Mouse (Mus musculus): ENCODE results near the gene Slc6a5. TPM values are rescaled to one million over a fixed set of nuclear protein-coding genes. Genes with fewer than 3 reads are reported as not detected.
"Not testable (repeated sequence)": the region's sequence is repeated elsewhere in the genome, so short reads cannot be mapped to it uniquely, and the experiment has no call there.

The Slc6a5 gene
- polyA plus RNA-seq, 1 experiment from 2014 or later, result not detected

- Histone ChIP-seq H3K27ac (ENCODE audit: low read depth, low read length) (no peak overlapping the region), H3K4me2 (ENCODE audit: low read depth, low read length, severe bottlenecking) (no peak overlapping the region), H3K4me3 (ENCODE audit: low read depth, low read length) (no peak overlapping the region), H3K4me1 (replicated peaks; ENCODE audit: control insufficient read depth, insufficient read depth, low read length) (no peaks in the 10 kb centered on the region; the same call in 1 of the 2 replicates), H3K27me3 (ENCODE audit: control insufficient read depth, insufficient read depth, low read length) (peaks cover 69% of the 10 kb centered on the region), H3K36me3 (ENCODE audit: control insufficient read depth, insufficient read depth, low read length) (no peaks in the 10 kb centered on the region), H3K9ac (ENCODE audit: low read length) (no peak overlapping the region), H3K9me3 (ENCODE audit: control insufficient read depth, low read length) (no peaks in the 10 kb centered on the region; the same call in 1 of the 2 replicates)
- no peak for ATAC-seq (replicated peaks; ENCODE audit: low FRiP score)
- WGBS, result 78% methylated on average over 4 of the region's 4 CpGs
- no peak for DNase-seq (ENCODE audit: low spot score)
Measured at GRCm38 (mm10) chr7:49920751-49921150, 10.8 kb downstream of the Slc6a5 start.

- H3K9me3 ChIP-seq (ENCODE audit: control insufficient read depth, low read length), result no peaks in the 10 kb centered on the region; the same call in 1 of the 2 replicates
- no peaks in the 10 kb centered on the region for H3K36me3 ChIP-seq (ENCODE audit: control insufficient read depth, insufficient read depth, low read length)
- peaks cover 50% of the 10 kb centered on the region for H3K27me3 ChIP-seq (ENCODE audit: control insufficient read depth, insufficient read depth, low read length)
- ATAC-seq (replicated peaks; ENCODE audit: low FRiP score) (peak; percentile 78), DNase-seq (ENCODE audit: low spot score) (peak; percentile 67)
- no peaks in the 10 kb centered on the region; the same call in 1 of the 2 replicates for H3K4me1 ChIP-seq (replicated peaks; ENCODE audit: control insufficient read depth, insufficient read depth, low read length)
- no peak overlapping the region for H3K4me2 ChIP-seq (ENCODE audit: low read depth, low read length, severe bottlenecking)
- H3K27ac ChIP-seq (ENCODE audit: low read depth, low read length), result no peak overlapping the region
- H3K9ac ChIP-seq (ENCODE audit: low read length), result no peak overlapping the region
- 20% methylated on average over 4 of the region's 4 CpGs for WGBS
- H3K4me3 ChIP-seq (ENCODE audit: low read depth, low read length), result no peak overlapping the region
Measured at GRCm38 (mm10) chr7:49922928-49923327, 13.0 kb downstream of the Slc6a5 start.

DNA sequence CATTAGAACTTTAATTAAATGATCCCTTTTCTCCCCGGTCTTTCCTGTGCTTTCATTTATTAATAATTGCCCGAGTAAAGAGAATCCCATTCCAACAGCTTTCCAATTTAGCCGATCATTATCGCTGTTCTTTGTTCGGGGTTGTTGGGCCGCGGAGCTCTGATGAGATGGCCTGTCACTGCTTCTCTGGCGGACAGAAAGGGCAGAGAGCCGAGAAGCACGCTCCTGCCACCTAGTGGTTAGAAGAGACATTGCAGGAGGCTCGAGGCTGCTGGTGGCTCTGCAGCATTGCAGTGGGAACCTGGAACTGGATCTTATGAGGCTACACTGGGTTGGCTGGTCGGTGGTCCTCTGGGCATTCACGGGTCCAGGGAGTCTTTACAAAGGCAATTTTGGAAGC is 13.4 kb downstream of the Slc6a5 start:
- ATAC-seq (replicated peaks; ENCODE audit: low FRiP score), result peak; percentile 90
- Histone ChIP-seq H3K4me2 (ENCODE audit: low read depth, low read length, severe bottlenecking) (no peak overlapping the region), H3K9me3 (ENCODE audit: control insufficient read depth, low read length) (no peaks in the 10 kb centered on the region; the same call in 1 of the 2 replicates), H3K36me3 (ENCODE audit: control insufficient read depth, insufficient read depth, low read length) (no peaks in the 10 kb centered on the region), H3K4me3 (ENCODE audit: low read depth, low read length) (no peak overlapping the region), H3K4me1 (replicated peaks; ENCODE audit: control insufficient read depth, insufficient read depth, low read length) (no peaks in the 10 kb centered on the region; the same call in 1 of the 2 replicates), H3K9ac (ENCODE audit: low read length) (no peak overlapping the region), H3K27ac (ENCODE audit: low read depth, low read length) (no peak overlapping the region), H3K27me3 (ENCODE audit: control insufficient read depth, insufficient read depth, low read length) (peaks cover 45% of the 10 kb centered on the region)
- peak; percentile 91 for DNase-seq (ENCODE audit: low spot score)
- WGBS, result under 1% methylated on average over 13 of the region's 13 CpGs

DNA sequence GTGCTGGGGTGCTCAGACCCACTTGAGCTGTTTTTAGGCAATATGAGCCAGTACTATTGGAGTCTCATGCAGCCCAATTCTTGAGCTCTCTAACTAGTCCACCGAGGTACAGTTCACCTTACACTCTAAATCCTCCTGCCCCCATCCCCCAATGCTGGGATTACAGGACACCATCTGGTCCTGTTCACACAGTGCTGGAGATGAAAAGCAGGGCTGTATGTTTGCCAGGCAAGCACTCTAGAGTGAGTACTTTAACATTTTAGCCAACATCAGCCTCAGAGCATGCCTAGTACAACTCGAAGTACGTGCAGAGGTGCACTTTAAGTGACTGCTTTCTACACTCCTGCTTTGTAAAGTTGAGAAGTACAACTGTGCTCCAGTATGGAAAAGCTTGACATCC is 18.6 kb downstream of the Slc6a5 start:
- DNase-seq (ENCODE audit: low spot score) (no peak), ATAC-seq (replicated peaks; ENCODE audit: low FRiP score) (no peak)
- no peak overlapping the region for H3K27ac ChIP-seq (ENCODE audit: low read depth, low read length)
- H3K4me1 ChIP-seq (replicated peaks; ENCODE audit: control insufficient read depth, insufficient read depth, low read length), result no peaks in the 10 kb centered on the region
- no peak overlapping the region for H3K4me3 ChIP-seq (ENCODE audit: low read depth, low read length)
- H3K9me3 ChIP-seq (ENCODE audit: control insufficient read depth, low read length), result no peaks in the 10 kb centered on the region
- H3K9ac ChIP-seq (ENCODE audit: low read length), result no peak overlapping the region
- no peak overlapping the region for H3K4me2 ChIP-seq (ENCODE audit: low read depth, low read length, severe bottlenecking)
- H3K36me3 ChIP-seq (ENCODE audit: control insufficient read depth, insufficient read depth, low read length), result no peaks in the 10 kb centered on the region
- 72% methylated on average over 3 of the region's 3 CpGs for WGBS
- H3K27me3 ChIP-seq (ENCODE audit: control insufficient read depth, insufficient read depth, low read length), result peaks cover 16% of the 10 kb centered on the region

GRCm38 (mm10) chr7:49929999-49930398 is 20.1 kb downstream of the Slc6a5 start:
- Histone ChIP-seq H3K4me3 (ENCODE audit: low read depth, low read length) (no peak overlapping the region), H3K4me2 (ENCODE audit: low read depth, low read length, severe bottlenecking) (no peak overlapping the region), H3K9me3 (ENCODE audit: control insufficient read depth, low read length) (no peaks in the 10 kb centered on the region), H3K27ac (ENCODE audit: low read depth, low read length) (no peak overlapping the region), H3K27me3 (ENCODE audit: control insufficient read depth, insufficient read depth, low read length) (peaks cover 5% of the 10 kb centered on the region), H3K9ac (ENCODE audit: low read length) (no peak overlapping the region), H3K36me3 (ENCODE audit: control insufficient read depth, insufficient read depth, low read length) (no peaks in the 10 kb centered on the region), H3K4me1 (replicated peaks; ENCODE audit: control insufficient read depth, insufficient read depth, low read length) (no peaks in the 10 kb centered on the region)
- WGBS, result 53% methylated on average over 4 of the region's 4 CpGs
- no peak for ATAC-seq (replicated peaks; ENCODE audit: low FRiP score)
- no peak for DNase-seq (ENCODE audit: low spot score)

DNA sequence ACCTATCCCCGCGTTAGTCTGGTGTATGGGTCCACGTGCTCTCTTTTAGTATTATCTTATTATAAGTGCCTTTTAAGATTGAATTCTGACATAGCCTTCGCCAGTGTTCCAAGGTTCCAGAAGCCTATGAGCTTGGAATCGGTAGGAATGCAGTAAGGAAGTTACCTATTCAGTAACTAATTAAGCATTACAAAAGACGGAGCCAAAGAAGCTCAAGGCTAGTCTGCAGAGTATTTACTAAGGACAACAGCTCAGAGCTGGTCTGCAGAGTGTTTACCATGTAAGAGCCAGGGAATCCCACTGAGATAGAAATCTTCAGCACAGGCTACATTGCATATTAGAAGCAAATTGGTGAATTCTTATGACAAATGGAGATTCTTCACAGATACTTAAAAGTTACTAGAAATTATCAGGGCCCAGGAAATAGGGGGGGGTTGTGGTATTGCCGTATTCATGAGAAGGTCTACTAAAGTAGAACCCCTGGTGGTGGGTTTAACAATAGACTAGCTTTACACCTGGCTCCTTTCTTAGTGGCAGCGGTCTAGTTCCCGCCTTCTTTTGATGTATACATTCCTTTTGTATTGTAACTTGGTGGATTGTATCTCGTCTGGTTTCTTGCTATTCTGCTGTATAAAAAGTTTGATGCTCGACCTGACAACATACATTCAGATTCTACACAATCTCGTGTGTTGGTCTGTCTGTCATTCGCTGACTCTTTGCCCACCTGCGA is 23.6 kb downstream of the Slc6a5 start:
- H3K4me2 ChIP-seq (ENCODE audit: low read depth, low read length, severe bottlenecking); H3K9ac ChIP-seq (ENCODE audit: low read length); H3K4me1 ChIP-seq (replicated peaks; ENCODE audit: control insufficient read depth, insufficient read depth, low read length); H3K36me3 ChIP-seq (ENCODE audit: control insufficient read depth, insufficient read depth, low read length); H3K27ac ChIP-seq (ENCODE audit: low read depth, low read length); ATAC-seq (replicated peaks; ENCODE audit: low FRiP score); H3K9me3 ChIP-seq (ENCODE audit: control insufficient read depth, low read length); H3K4me3 ChIP-seq (ENCODE audit: low read depth, low read length); DNase-seq (ENCODE audit: low spot score); H3K27me3 ChIP-seq (ENCODE audit: control insufficient read depth, insufficient read depth, low read length): not testable (repeated sequence)
- 81% methylated on average over 14 of the region's 14 CpGs for WGBS

- Histone ChIP-seq H3K4me3 (ENCODE audit: low read depth, low read length) (no peak overlapping the region), H3K27me3 (ENCODE audit: control insufficient read depth, insufficient read depth, low read length) (no peaks in the 10 kb centered on the region), H3K9ac (ENCODE audit: low read length) (no peak overlapping the region), H3K36me3 (ENCODE audit: control insufficient read depth, insufficient read depth, low read length) (no peaks in the 10 kb centered on the region), H3K4me2 (ENCODE audit: low read depth, low read length, severe bottlenecking) (no peak overlapping the region), H3K9me3 (ENCODE audit: control insufficient read depth, low read length) (no peaks in the 10 kb centered on the region), H3K27ac (ENCODE audit: low read depth, low read length) (no peak overlapping the region), H3K4me1 (replicated peaks; ENCODE audit: control insufficient read depth, insufficient read depth, low read length) (no peaks in the 10 kb centered on the region)
- no peak for ATAC-seq (replicated peaks; ENCODE audit: low FRiP score)
- 85% methylated on average over 3 of the region's 3 CpGs for WGBS
- DNase-seq (ENCODE audit: low spot score), result no peak
Measured at GRCm38 (mm10) chr7:49936821-49937220, 26.9 kb downstream of the Slc6a5 start.

GRCm38 (mm10) chr7:49942023-49942422 is 32.1 kb downstream of the Slc6a5 start:
- WGBS, result 37% methylated on average over 3 of the region's 3 CpGs

DNA sequence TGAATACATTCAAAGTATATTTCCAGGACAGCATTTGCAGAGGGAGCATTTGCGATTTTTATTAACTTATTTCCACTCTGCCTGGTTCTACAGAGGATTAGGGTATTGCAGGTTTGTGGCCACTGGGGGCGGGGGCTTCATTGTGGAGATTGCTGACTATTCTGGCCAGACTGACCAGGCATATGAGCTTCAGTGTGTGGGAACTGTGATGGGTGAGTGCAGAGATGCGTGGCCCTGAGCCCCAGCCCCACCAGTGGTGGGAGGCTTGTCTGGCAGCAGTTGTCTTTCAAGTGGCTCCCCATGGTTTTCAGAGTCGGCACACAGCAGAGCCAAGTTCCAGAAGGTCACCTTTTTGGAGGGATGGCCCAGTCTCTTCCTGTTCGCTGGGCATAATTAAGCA is 32.5 kb downstream of the Slc6a5 start:
- DNase-seq (ENCODE audit: low spot score) (no peak), ATAC-seq (replicated peaks; ENCODE audit: low FRiP score) (no peak)
- no peak overlapping the region for H3K9ac ChIP-seq (ENCODE audit: low read length)
- no peaks in the 10 kb centered on the region for H3K27me3 ChIP-seq (ENCODE audit: control insufficient read depth, insufficient read depth, low read length)
- no peaks in the 10 kb centered on the region for H3K36me3 ChIP-seq (ENCODE audit: control insufficient read depth, insufficient read depth, low read length)
- H3K9me3 ChIP-seq (ENCODE audit: control insufficient read depth, low read length), result no peaks in the 10 kb centered on the region
- no peak overlapping the region for H3K4me3 ChIP-seq (ENCODE audit: low read depth, low read length)
- no peaks in the 10 kb centered on the region for H3K4me1 ChIP-seq (replicated peaks; ENCODE audit: control insufficient read depth, insufficient read depth, low read length)
- WGBS, result 57% methylated on average over 5 of the region's 5 CpGs
- no peak overlapping the region for H3K27ac ChIP-seq (ENCODE audit: low read depth, low read length)
- no peak overlapping the region for H3K4me2 ChIP-seq (ENCODE audit: low read depth, low read length, severe bottlenecking)

More at GRCm38 (mm10) chr7:49942023-49942422, 32.1 kb downstream of the Slc6a5 start:
- no peaks in the 10 kb centered on the region for H3K36me3 ChIP-seq (ENCODE audit: control insufficient read depth, insufficient read depth, low read length)
- ATAC-seq (replicated peaks; ENCODE audit: low FRiP score) (0 out of 2 replicates have a peak, but pooled peaks have one; percentile 36), DNase-seq (ENCODE audit: low spot score) (no peak)
- H3K9ac ChIP-seq (ENCODE audit: low read length), result no peak overlapping the region
- H3K9me3 ChIP-seq (ENCODE audit: control insufficient read depth, low read length), result no peaks in the 10 kb centered on the region
- no peaks in the 10 kb centered on the region for H3K4me1 ChIP-seq (replicated peaks; ENCODE audit: control insufficient read depth, insufficient read depth, low read length)
- no peak overlapping the region for H3K4me3 ChIP-seq (ENCODE audit: low read depth, low read length)
- H3K4me2 ChIP-seq (ENCODE audit: low read depth, low read length, severe bottlenecking), result no peak overlapping the region
- no peak overlapping the region for H3K27ac ChIP-seq (ENCODE audit: low read depth, low read length)
- no peaks in the 10 kb centered on the region for H3K27me3 ChIP-seq (ENCODE audit: control insufficient read depth, insufficient read depth, low read length)

Data from forebrain, embryonic 11.5 days (tissue).